Mouse (Mus musculus) forebrain, embryonic 14.5 days (tissue): ENCODE data around the gene Zfp219. TPM values are rescaled to one million over a fixed set of nuclear protein-coding genes. Genes with fewer than 3 reads are reported as not detected.
A peak's percentile ranks its signal among the peaks of the same experiment; 100 is the strongest.
"Not testable (repeated sequence)": the region's sequence is repeated elsewhere in the genome, so short reads cannot be mapped to it uniquely, and the experiment has no call there.

Source experiments
- ATAC-seq: fragments of 200-750 bp; cut with Nextera tagmentation; 2 replicates; pipeline ENCODE4 v1.8.0; 2017; ENCODE audit warnings: mild to moderate bottlenecking, moderate library complexity
- DNase-seq: peaks from one replicate; pipeline ENCODE4 v3.0.0-alpha.2; 2015; ENCODE audit warnings: low spot score
- H3K27ac ChIP-seq: fragments of 300-500 bp; sonication (generic); 2 replicates; pipeline ENCODE4 v1.5.1; 2014; ENCODE audit warnings: low read depth, mild to moderate bottlenecking, control low read depth, low read length, moderate library complexity
- H3K27me3 ChIP-seq: fragments of 300-500 bp; sonication (generic); replicated peaks from 2 replicates; pipeline ENCODE4 v1.6.1; 2014; ENCODE audit warnings: low read length, control low read depth, mixed read lengths; ENCODE audit not compliant: control insufficient read depth, insufficient read depth
- H3K36me3 ChIP-seq: fragments of 300-500 bp; sonication (generic); 2 replicates; pipeline ENCODE4 v1.6.1; 2014; ENCODE audit warnings: low read length, control low read depth; ENCODE audit not compliant: control insufficient read depth, insufficient read depth
- H3K4me1 ChIP-seq: fragments of 300-500 bp; sonication (generic); 2 replicates; pipeline ENCODE4 v1.6.1; 2014; ENCODE audit warnings: antibody characterized with exemption, low read length, control low read depth; ENCODE audit not compliant: control insufficient read depth, insufficient read depth
- H3K4me2 ChIP-seq: fragments of 300-500 bp; sonication (generic); 2 replicates; pipeline ENCODE4 v1.6.1; 2014; ENCODE audit warnings: mild to moderate bottlenecking, control low read depth, low read length
- H3K4me3 ChIP-seq: fragments of 300-500 bp; sonication (generic); 2 replicates; pipeline ENCODE4 v1.5.1; 2014; ENCODE audit warnings: low read depth, low read length, control low read depth
- H3K9ac ChIP-seq: fragments of 300-500 bp; sonication (generic); 2 replicates; pipeline ENCODE4 v1.6.1; 2014; ENCODE audit warnings: mild to moderate bottlenecking, low read length, control low read depth, moderate library complexity
- H3K9me3 ChIP-seq: fragments of 300-500 bp; sonication (generic); replicated peaks from 2 replicates; pipeline ENCODE4 v1.6.1; 2016; ENCODE audit warnings: low read length, control low read depth, mixed read lengths; ENCODE audit not compliant: control insufficient read depth
- WGBS: fragments of 180-500 bp; shearing (Covaris S2); extraction: QIAGEN DNeasy Blood & Tissue Kit; methylation state at CpG from one replicate; pipeline ENCODE4 v1.1.7; 2014; 5-methylcytosine and 5-hydroxymethylcytosine counted together
- polyA plus RNA-seq: library from polyadenylated mRNA; unstranded; fragments of >200 nt; fragmentation: Nextera tagmentation; extraction: Ambion mirVana; gene quantifications from 2 replicates; pipeline ENCODE4 v1.2.1, GENCODE M21; 2014

Gene Zfp219
- 41.0 and 42.0 TPM in 2 replicates for polyA plus RNA-seq

DNA sequence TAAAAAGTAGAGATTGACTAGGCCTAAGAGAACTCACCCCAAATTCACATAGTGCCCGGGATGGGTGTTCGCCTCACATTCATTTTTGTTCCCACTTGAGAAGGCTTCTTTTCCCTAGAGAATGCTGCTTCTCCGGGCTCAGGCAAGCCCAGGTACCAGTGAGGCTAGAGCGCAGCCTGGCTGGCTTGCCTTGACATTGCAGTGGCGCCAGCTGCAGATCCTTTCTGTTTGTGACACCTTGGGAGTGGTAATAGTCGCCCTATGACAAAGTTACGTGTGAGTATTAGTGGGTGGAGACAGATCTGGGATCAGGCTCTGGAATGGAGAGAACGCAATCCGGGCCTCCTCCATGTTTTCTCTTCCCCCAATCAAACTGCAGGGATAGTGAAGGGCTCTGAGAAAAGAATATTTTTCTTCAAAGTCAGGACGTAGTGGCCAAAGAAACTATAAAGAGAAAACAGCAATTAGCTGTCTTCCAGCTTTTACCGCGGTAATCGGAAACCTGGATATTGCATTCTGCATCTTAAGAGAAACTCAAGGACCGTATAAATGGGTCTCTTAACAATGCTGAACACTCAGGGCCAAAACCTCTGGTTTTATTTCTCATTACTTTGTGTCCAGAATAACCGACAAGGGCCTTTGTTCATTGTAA is at the start of gene Zfp219:
Zfp219 (minus strand) TSS at position 248 of the 652 bp plus-strand sequence.
- H3K9me3 ChIP-seq: no peaks in the 10 kb centered on the region
- WGBS: 2% methylated on average over 15 of the region's 15 CpGs
- peak within 1 kb of the TSS; percentile 98 for H3K27ac ChIP-seq
- peak; percentile 38 for ATAC-seq
- H3K9ac ChIP-seq: peak within 1 kb of the TSS; percentile 88
- H3K36me3 ChIP-seq: no peaks in the 10 kb centered on the region
- H3K4me2 ChIP-seq: peak within 1 kb of the TSS; percentile 73
- DNase-seq: peak; percentile 84
- H3K27me3 ChIP-seq: no peaks in the 10 kb centered on the region
- peak within 1 kb of the TSS; percentile 62 for H3K4me3 ChIP-seq
- H3K4me1 ChIP-seq: peaks cover 30% of the 10 kb centered on the region

- Histone ChIP-seq H3K9me3 (no peaks in the 10 kb centered on the region), H3K27me3 (no peaks in the 10 kb centered on the region), H3K36me3 (peaks cover 4% of the 10 kb centered on the region; the same call in 1 of the 2 replicates), H3K4me3 (no peak overlapping the region), H3K9ac (no peak overlapping the region), H3K4me1 (no peaks in the 10 kb centered on the region), H3K27ac (no peak overlapping the region), H3K4me2 (no peak overlapping the region)
- no peak for DNase-seq
- ATAC-seq: no peak
- 65% methylated on average over 4 of the region's 4 CpGs for WGBS
Observed at GRCm38 (mm10) chr14:52066135-52066534, 45.6 kb upstream of the Zfp219 start.

DNA sequence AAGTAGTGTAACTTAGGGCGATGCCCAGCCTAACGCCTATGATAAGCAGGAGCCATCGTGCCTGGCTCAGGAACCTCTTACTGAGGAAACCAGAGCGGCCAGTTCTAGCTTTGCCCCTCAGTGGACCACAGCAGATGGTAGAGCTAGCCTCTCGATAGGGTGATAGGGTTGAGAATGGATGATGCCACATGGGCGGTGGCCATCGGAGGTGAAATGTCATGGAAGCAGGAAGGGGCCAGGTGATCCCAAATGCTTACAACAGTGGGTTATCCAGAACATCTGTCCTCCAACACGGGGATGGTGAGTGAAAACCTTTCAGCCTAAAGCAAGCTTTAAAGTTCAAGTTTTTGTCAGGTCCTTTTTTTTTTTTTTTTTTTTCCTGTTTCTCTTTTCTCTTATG is 41.3 kb upstream of the Zfp219 start:
- Histone ChIP-seq H3K4me2 (no peak overlapping the region), H3K9ac (no peak overlapping the region), H3K27me3 (no peaks in the 10 kb centered on the region), H3K4me3 (no peak overlapping the region), H3K9me3 (no peaks in the 10 kb centered on the region), H3K4me1 (no peaks in the 10 kb centered on the region), H3K36me3 (no peaks in the 10 kb centered on the region), H3K27ac (no peak overlapping the region)
- WGBS: 89% methylated on average over 8 of the region's 8 CpGs
- ATAC-seq (no peak), DNase-seq (no peak)

- ATAC-seq (peak; percentile 26; the same call in 1 of the 2 replicates), DNase-seq (peak; percentile 33)
- Histone ChIP-seq H3K27me3 (no peaks in the 10 kb centered on the region), H3K27ac (no peak overlapping the region), H3K4me3 (no peak overlapping the region), H3K9me3 (no peaks in the 10 kb centered on the region), H3K4me1 (no peaks in the 10 kb centered on the region), H3K4me2 (no peak overlapping the region), H3K36me3 (no peaks in the 10 kb centered on the region), H3K9ac (no peak overlapping the region)
- whole genome bisulfite sequencing: 72% methylated on average over 1 of the region's 1 CpGs
Observed at GRCm38 (mm10) chr14:52060800-52061199, 40.3 kb upstream of the Zfp219 start.

DNA sequence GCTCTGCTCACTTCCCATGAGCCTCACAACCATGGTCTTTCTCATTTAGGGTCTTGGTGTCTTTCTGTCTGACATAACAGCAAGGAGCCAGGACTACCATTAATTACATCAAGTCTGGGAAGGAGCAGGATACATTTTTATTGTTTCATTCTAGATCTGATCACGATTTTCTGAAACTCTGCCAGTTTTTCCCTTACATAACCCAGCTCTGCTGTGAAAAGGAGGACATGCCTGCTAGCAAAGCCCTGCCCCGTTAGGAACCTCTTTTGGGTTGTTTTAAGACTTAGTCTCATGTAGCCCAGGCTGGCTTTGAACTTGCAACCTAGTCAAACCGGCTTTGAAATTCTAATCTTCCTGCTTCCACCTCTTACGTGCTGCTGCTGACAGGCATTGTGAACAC is 39.4 kb upstream of the Zfp219 start:
- no peak overlapping the region for H3K4me2 ChIP-seq
- no peaks in the 10 kb centered on the region for H3K4me1 ChIP-seq
- H3K27ac ChIP-seq: no peak overlapping the region
- no peaks in the 10 kb centered on the region for H3K27me3 ChIP-seq
- ATAC-seq (no peak), DNase-seq (no peak)
- H3K9me3 ChIP-seq: no peaks in the 10 kb centered on the region
- 66% methylated on average over 4 of the region's 4 CpGs for WGBS
- no peak overlapping the region for H3K4me3 ChIP-seq
- H3K9ac ChIP-seq: no peak overlapping the region
- H3K36me3 ChIP-seq: no peaks in the 10 kb centered on the region

DNA sequence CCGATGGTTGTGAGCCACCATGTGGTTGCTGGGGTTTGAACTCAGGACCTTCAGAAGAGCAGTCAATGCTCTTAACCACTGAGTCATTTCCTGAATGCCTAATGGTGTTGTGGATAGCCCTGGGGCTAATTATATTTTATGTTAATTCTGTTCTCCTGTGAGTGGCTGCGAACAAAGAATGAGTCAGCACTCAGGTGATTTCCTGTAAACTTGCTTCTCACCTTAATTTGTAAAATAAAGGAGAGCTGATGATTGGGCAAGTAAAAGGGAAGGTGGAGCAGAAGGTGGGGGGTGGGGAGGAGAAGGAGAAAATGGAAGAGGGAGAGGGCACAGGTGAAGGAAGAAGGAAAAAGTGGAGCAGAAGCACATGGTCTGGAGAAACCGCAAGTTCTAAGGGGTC is 32.2 kb upstream of the Zfp219 start:
- not testable (repeated sequence) for H3K4me1 ChIP-seq, H3K9ac ChIP-seq, H3K4me3 ChIP-seq, H3K9me3 ChIP-seq, H3K27ac ChIP-seq, H3K4me2 ChIP-seq, H3K36me3 ChIP-seq, DNase-seq, ATAC-seq, H3K27me3 ChIP-seq
- 92% methylated on average over 3 of the region's 3 CpGs for WGBS

DNA sequence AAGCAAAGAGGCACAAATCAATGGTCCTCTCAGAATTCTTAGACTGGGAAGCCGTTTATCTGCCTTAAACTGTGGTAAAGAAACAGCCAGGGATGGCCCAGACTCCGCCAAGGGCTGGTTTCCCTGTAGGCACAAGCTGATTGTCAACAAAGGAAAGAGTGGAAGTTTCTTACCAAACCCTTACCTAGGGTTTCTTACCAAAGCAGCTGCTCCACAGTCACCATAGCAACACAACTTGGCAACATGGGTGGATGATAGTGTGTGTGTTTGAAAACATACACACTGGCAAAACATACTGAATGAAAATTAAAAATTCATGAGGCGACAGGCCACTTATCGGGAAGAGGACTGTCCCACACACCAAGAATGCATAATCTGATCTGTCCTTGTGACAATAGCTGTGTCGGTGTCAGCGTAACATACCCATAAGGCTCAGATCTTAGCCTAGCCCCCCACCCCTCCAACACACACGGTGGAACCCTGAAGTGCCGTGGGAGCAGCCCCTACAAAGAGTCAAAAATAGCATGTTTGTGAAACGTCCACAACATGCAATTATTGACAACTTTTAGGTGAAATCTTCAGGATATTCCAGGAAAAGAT is 25.5 kb upstream of the Zfp219 start:
- Histone ChIP-seq H3K27ac (no peak overlapping the region), H3K9ac (no peak overlapping the region), H3K4me1 (peaks cover 11% of the 10 kb centered on the region), H3K27me3 (no peaks in the 10 kb centered on the region), H3K36me3 (no peaks in the 10 kb centered on the region), H3K4me3 (no peak overlapping the region), H3K9me3 (no peaks in the 10 kb centered on the region), H3K4me2 (no peak overlapping the region)
- WGBS: 62% methylated on average over 9 of the region's 9 CpGs
- DNase-seq (peak; percentile 36), ATAC-seq (no peak; the same call in 1 of the 2 replicates)

- 16% methylated on average over 8 of the region's 8 CpGs for WGBS
- Histone ChIP-seq H3K27ac (no peak overlapping the region), H3K36me3 (no peaks in the 10 kb centered on the region), H3K27me3 (no peaks in the 10 kb centered on the region), H3K4me1 (peaks cover 11% of the 10 kb centered on the region), H3K4me3 (no peak overlapping the region), H3K4me2 (no peak overlapping the region), H3K9me3 (no peaks in the 10 kb centered on the region), H3K9ac (no peak overlapping the region)
- no peak for ATAC-seq
- peak; percentile 58 for DNase-seq
Observed at GRCm38 (mm10) chr14:52044901-52045678, 24.6 kb upstream of the Zfp219 start.

DNA sequence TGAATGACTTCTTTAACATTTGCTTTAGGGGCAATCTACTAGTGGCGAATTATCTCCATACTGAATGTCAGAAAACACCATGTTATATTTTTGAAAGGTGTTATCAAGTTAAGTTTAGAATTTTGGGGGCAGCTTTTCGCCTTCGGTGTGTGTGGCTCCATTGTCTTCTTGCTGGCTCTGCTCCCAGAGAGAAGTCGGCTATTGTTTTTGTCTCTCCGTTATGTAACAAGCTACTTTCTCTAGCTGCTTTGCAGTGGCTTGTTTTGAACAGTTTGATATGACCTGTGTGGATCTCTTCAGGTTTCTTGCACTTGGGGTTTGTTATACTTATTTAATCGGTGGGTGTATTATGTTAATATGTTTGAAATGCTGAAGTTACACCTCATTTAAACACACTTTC is 22.9 kb upstream of the Zfp219 start:
- no peak for DNase-seq
- no peaks in the 10 kb centered on the region for H3K36me3 ChIP-seq
- H3K27me3 ChIP-seq: no peaks in the 10 kb centered on the region
- H3K9ac ChIP-seq: no peak overlapping the region
- peaks cover 11% of the 10 kb centered on the region for H3K4me1 ChIP-seq
- no peaks in the 10 kb centered on the region for H3K9me3 ChIP-seq
- H3K4me3 ChIP-seq: no peak overlapping the region
- WGBS: 60% methylated on average over 6 of the region's 6 CpGs
- no peak overlapping the region for H3K4me2 ChIP-seq
- ATAC-seq: no peak
- H3K27ac ChIP-seq: no peak overlapping the region
